ENCODE assay signal across 7 mouse cellular contexts in genomic region chr5:142880806-142881516, GRCm38 (mm10). TPM values are rescaled to one million over a fixed set of nuclear protein-coding genes. Genes with fewer than 3 reads are reported as not detected.
DNase-seq lines count a peak whose midpoint lies in the region; ATAC-seq lines count a peak whose summit lies in the region.

No protein-coding gene starts in this region.

- H3K9ac ChIP-seq in heart, embryonic 16.5 days (ENCODE audit: low read length): no peak overlapping the region
- H3K9ac ChIP-seq in neural tube, embryonic 14.5 days (replicated peaks; ENCODE audit: low read depth, low read length): peak overlapping the region; percentile 34; the same call in 1 of the 2 replicates

- peak; percentile 70 for DNase-seq in ES-CJ7 (ENCODE audit: low read depth, low spot score)
- DNase-seq in adrenal gland, postnatal 36 days: peak; percentile 36 to 59
- no peak for DNase-seq in limb, embryonic 10.5 days (ENCODE audit: low spot score)
- no peak for DNase-seq in spleen, postnatal 10 days (ENCODE audit: low spot score in 2 of 2)
- DNase-seq in frontal cortex, postnatal 25 days (ENCODE audit: low spot score in 2 of 2): no peak

- no peak overlapping the region for H3K4me2 ChIP-seq in heart, embryonic 16.5 days (ENCODE audit: low read depth, low read length)
- H3K4me2 ChIP-seq in neural tube, embryonic 14.5 days (ENCODE audit: low read depth, low read length): no peak overlapping the region

- ATAC-seq in heart, embryonic 16.5 days (replicated peaks; ENCODE audit: extremely low read depth, insufficient read depth, low FRiP score): peak; percentile 16; the same call in 1 of the 2 replicates
- ATAC-seq in neural tube, embryonic 14.5 days (ENCODE audit: low read depth): no peak

- H3K4me1 ChIP-seq in heart, embryonic 16.5 days (ENCODE audit: control insufficient read depth, insufficient read depth, low read length): peaks cover 14% of the 10 kb centered on the region
- peaks cover 22% of the 10 kb centered on the region for H3K4me1 ChIP-seq in limb, embryonic 10.5 days
- H3K4me1 ChIP-seq in neural tube, embryonic 14.5 days (ENCODE audit: control insufficient read depth, insufficient read depth, low read length): peaks cover 18% of the 10 kb centered on the region

- 52% methylated on average over 13 of the region's 13 CpGs for WGBS in heart, embryonic 16.5 days
- 47% methylated on average over 13 of the region's 13 CpGs for whole genome bisulfite sequencing in limb, embryonic 10.5 days
- WGBS in neural tube, embryonic 14.5 days: 21% methylated on average over 13 of the region's 13 CpGs

- peaks cover 14% of the 10 kb centered on the region for H3K36me3 ChIP-seq in heart, embryonic 16.5 days (ENCODE audit: control insufficient read depth, insufficient read depth)
- peaks cover 83% of the 10 kb centered on the region for H3K36me3 ChIP-seq in limb, embryonic 10.5 days
- H3K36me3 ChIP-seq in neural tube, embryonic 14.5 days (ENCODE audit: control insufficient read depth, insufficient read depth, low read length): peaks cover 22% of the 10 kb centered on the region

- no peak overlapping the region for H3K4me3 ChIP-seq in heart, embryonic 16.5 days (ENCODE audit: low read length)
- H3K4me3 ChIP-seq in limb, embryonic 10.5 days: no peak overlapping the region
- H3K4me3 ChIP-seq in neural tube, embryonic 14.5 days (ENCODE audit: low read depth, low read length): no peak overlapping the region

- H3K27ac ChIP-seq in heart, embryonic 16.5 days (ENCODE audit: low read length): peak overlapping the region; percentile 75
- peak overlapping the region; percentile 61 for H3K27ac ChIP-seq in limb, embryonic 10.5 days
- H3K27ac ChIP-seq in neural tube, embryonic 14.5 days (ENCODE audit: low read depth, low read length): peak overlapping the region; percentile 18; the same call in 1 of the 2 replicates

- no peaks in the 10 kb centered on the region for H3K9me3 ChIP-seq in heart, embryonic 16.5 days (replicated peaks; ENCODE audit: control insufficient read depth, low read length)
- no peaks in the 10 kb centered on the region for H3K9me3 ChIP-seq in limb, embryonic 10.5 days (replicated peaks)
- H3K9me3 ChIP-seq in neural tube, embryonic 14.5 days (ENCODE audit: control insufficient read depth, low read length): no peaks in the 10 kb centered on the region

- no peaks in the 10 kb centered on the region for H3K27me3 ChIP-seq in heart, embryonic 16.5 days (ENCODE audit: control insufficient read depth, insufficient read depth, low read length)
- H3K27me3 ChIP-seq in limb, embryonic 10.5 days (ENCODE audit: low read depth, poor library complexity, severe bottlenecking): no peaks in the 10 kb centered on the region
- H3K27me3 ChIP-seq in neural tube, embryonic 14.5 days (ENCODE audit: control insufficient read depth, insufficient read depth, low read length): no peaks in the 10 kb centered on the region

RNA-seq across cellular contexts. Expression of gene Fbxl18, which starts 14.3 kb away (rescaled TPM):
- 10 to 100 TPM; 10.8 to 13.9 TPM for total RNA-seq in adrenal gland, postnatal 36 days (2021)
- polyA plus RNA-seq in heart, embryonic 16.5 days (2015; fragmentation: Nextera tagmentation; extraction: Ambion mirVana): 7.5 and 8.3 TPM in 2 replicates
- 20.9 and 22.8 TPM in 2 replicates for polyA plus RNA-seq in limb, embryonic 10.5 days (2016; fragmentation: Nextera tagmentation; extraction: Ambion mirVana)
- 22.5 and 24.1 TPM in 2 replicates for polyA plus RNA-seq in neural tube, embryonic 14.5 days (2014; fragmentation: Nextera tagmentation; extraction: Ambion mirVana)

RNA-seq across cellular contexts. Expression of gene Actb, which starts 25.6 kb away (rescaled TPM):
- 1,000 to 10,000 TPM; 3,336 to 3,351 TPM for total RNA-seq in adrenal gland, postnatal 36 days (2021)
- 5,062 and 5,724 TPM in 2 replicates for polyA plus RNA-seq in heart, embryonic 16.5 days (2015; fragmentation: Nextera tagmentation; extraction: Ambion mirVana)
- 13,950 and 14,682 TPM in 2 replicates for polyA plus RNA-seq in limb, embryonic 10.5 days (2016; fragmentation: Nextera tagmentation; extraction: Ambion mirVana)
- polyA plus RNA-seq in neural tube, embryonic 14.5 days (2014; fragmentation: Nextera tagmentation; extraction: Ambion mirVana): 12,012 and 12,961 TPM in 2 replicates

Comparison
In these comparisons a context has a peak if more than half of its experiments do, and no peak if none do; other contexts are left out.
1. DNase-seq: peak in ES-CJ7 (single experiment) and adrenal gland, postnatal 36 days (2 of 2); none in limb, embryonic 10.5 days (single experiment), spleen, postnatal 10 days (0 of 2) and frontal cortex, postnatal 25 days (0 of 2).
2. H3K27ac ChIP-seq: peak in every context shown above with its lines; median percentile 75 in heart, embryonic 16.5 days; 61 in limb, embryonic 10.5 days; 18 in neural tube, embryonic 14.5 days.